Mouse (Mus musculus): ENCODE results near the gene Lhfpl2. TPM values are rescaled to one million over a fixed set of nuclear protein-coding genes. Genes with fewer than 3 reads are reported as not detected.

The Lhfpl2 gene
- polyA plus RNA-seq, 1 experiment from 2014 or later, result 69.4 TPM

DNA sequence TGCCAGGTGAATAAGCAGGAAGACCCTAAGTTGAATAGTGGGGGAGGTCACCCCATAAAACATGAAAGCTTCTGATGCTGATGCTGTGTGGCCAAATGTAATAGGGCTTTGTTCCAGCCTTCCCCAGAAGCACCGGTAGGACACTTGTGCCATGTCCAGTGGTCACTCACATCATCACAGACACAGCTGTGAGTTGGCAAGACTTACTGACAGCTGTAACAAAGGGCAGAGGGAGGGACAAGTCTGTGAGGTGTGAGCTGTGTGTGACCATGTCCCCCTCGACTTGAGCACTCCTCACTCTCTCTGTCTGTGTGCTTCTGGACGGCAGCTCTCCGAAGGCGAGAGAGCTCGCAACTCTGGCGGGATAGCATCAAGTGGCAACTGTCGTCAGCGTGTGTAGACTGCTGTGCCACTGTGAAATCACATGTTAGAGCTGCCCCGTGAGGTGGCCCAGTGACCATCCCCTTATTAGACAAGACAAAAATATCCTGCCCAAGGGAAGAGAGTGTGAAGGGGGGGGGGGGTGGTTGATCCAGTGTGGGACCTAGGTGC, 43.5 kb downstream of the Lhfpl2 start:
- Histone ChIP-seq H3K27ac (no peak overlapping the region), H3K4me2 (replicated peaks) (no peak overlapping the region), H3K4me3 (no peak overlapping the region), H3K9me3 (no peaks in the 10 kb centered on the region), H3K36me3 (0 out of 2 replicates have a peak, but pooled peaks cover 3% of the 10 kb centered on the region), H3K27me3 (no peaks in the 10 kb centered on the region), H3K4me1 (peaks cover 51% of the 10 kb centered on the region), H3K9ac (no peak overlapping the region)
- WGBS, result 83% methylated on average over 10 of the region's 10 CpGs
- ATAC-seq (ENCODE audit: insufficient number of reproducible peaks, insufficient read depth, low FRiP score, low TSS enrichment), result no peak

DNA sequence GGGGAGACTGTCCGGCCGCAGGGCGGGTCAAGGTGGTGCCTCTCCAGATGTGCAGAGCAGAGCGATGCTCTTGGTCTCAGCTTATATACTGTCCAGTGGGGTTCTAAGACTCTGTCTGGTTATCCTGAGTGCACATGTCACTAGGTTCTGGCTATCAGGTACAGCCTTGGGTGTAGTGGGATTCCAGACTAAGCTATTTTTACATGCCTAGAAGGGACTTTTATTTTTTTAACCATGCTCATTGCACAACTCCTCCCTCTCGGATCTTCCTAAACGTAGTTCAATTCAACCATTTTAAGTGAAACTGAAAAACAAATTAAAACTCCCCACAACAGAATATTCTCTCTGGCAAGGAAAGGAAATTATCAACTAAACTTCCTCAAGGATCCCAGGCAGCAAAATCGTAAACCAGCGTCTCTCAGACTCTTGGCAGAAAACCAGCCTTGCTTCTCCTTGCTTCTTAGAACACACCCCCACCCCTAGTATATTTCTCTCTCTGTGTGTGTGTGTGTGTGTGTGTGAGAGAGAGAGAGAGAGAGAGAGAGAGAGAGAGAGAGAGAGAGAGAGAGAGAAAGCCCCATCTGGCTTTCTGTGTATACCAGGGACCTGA, 47.4 kb downstream of the Lhfpl2 start:
- Histone ChIP-seq H3K4me3 (no peak overlapping the region), H3K9ac (no peak overlapping the region), H3K4me2 (replicated peaks) (no peak overlapping the region), H3K4me1 (peaks cover 32% of the 10 kb centered on the region), H3K27me3 (no peaks in the 10 kb centered on the region), H3K36me3 (no peaks in the 10 kb centered on the region), H3K9me3 (no peaks in the 10 kb centered on the region), H3K27ac (peak overlapping the region; percentile 38; the same call in 1 of the 2 replicates)
- 68% methylated on average over 8 of the region's 8 CpGs for WGBS
- ATAC-seq (ENCODE audit: insufficient number of reproducible peaks, insufficient read depth, low FRiP score, low TSS enrichment), result no peak

DNA sequence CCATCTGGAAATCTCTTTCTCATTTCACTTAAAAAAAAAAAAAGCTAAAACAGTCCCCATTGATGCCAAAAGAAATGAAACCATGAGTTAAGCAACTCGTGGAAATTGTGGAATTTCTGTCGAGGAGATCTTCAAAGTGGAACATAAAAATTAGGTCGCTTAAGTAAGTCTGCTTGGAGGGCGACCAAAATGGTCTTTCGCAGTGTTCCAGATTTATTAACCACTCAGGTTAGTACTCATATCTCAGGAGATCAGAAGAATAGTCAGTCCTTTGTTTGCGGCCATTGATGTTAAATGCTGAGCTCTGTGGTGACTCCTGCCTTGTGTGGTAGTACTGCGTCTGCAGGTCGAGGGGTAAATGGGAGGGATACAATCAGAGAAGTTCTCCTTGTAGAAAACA, 48.8 kb downstream of the Lhfpl2 start:
- Histone ChIP-seq H3K4me2 (replicated peaks) (no peak overlapping the region), H3K9ac (no peak overlapping the region), H3K36me3 (no peaks in the 10 kb centered on the region), H3K27ac (no peak overlapping the region), H3K4me1 (peaks cover 24% of the 10 kb centered on the region), H3K4me3 (no peak overlapping the region), H3K9me3 (no peaks in the 10 kb centered on the region), H3K27me3 (no peaks in the 10 kb centered on the region)
- ATAC-seq (ENCODE audit: insufficient number of reproducible peaks, insufficient read depth, low FRiP score, low TSS enrichment), result no peak
- 82% methylated on average over 8 of the region's 8 CpGs for WGBS

DNA sequence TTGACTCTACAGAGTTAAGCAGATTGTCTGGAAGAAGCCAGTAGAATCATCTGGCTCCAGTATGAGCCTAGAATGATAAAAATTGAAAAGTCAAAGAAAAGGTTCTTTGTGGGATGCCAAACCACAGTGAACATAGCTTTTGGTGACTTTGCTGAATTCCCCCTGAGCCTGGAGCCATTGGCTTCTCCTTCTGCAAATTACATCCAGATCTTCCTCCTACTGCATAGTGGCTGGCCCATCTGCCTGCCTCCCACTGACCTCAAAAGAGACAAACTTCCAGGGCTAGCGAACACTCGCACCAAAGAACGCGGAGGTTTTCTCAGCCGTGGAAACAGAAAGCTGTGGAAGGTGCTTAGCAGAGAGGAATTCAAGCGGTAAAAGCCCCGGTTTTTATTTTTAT, 49.4 kb downstream of the Lhfpl2 start:
- Histone ChIP-seq H3K4me1 (peaks cover 18% of the 10 kb centered on the region), H3K36me3 (no peaks in the 10 kb centered on the region), H3K27ac (0 out of 2 replicates have a peak overlapping the region, but pooled peaks have one; percentile 18), H3K9ac (no peak overlapping the region), H3K4me3 (no peak overlapping the region), H3K27me3 (no peaks in the 10 kb centered on the region), H3K4me2 (replicated peaks) (no peak overlapping the region), H3K9me3 (no peaks in the 10 kb centered on the region)
- ATAC-seq (ENCODE audit: insufficient number of reproducible peaks, insufficient read depth, low FRiP score, low TSS enrichment), result no peak
- WGBS, result 68% methylated on average over 7 of the region's 7 CpGs

DNA sequence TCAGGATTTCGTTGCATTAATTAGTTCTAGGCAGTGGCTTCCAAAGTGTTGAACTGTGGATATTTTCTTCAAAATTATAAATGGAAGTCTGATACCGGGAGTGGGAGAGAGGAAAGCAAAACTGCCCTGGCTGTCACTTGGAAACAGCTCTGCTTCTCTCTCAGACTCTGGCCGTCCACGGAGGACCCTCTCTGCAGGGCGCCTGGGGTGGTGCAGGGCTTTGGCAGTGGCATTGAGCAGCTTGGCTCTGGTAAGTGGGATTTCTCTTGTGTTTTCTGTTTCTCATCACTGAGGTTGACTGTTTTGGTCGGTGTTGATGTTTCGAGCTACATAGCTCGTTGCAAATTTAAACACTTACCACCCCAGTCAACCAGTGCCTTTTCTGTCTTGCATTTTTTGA, 53.0 kb downstream of the Lhfpl2 start:
- no peaks in the 10 kb centered on the region; the same call in 1 of the 2 replicates for H3K36me3 ChIP-seq
- peaks cover 21% of the 10 kb centered on the region for H3K4me1 ChIP-seq
- H3K9me3 ChIP-seq, result no peaks in the 10 kb centered on the region
- no peak for ATAC-seq (ENCODE audit: insufficient number of reproducible peaks, insufficient read depth, low FRiP score, low TSS enrichment)
- no peak overlapping the region for H3K4me2 ChIP-seq (replicated peaks)
- no peaks in the 10 kb centered on the region for H3K27me3 ChIP-seq
- 76% methylated on average over 8 of the region's 8 CpGs for WGBS
- H3K4me3 ChIP-seq, result no peak overlapping the region
- no peak overlapping the region for H3K27ac ChIP-seq
- H3K9ac ChIP-seq, result no peak overlapping the region

DNA sequence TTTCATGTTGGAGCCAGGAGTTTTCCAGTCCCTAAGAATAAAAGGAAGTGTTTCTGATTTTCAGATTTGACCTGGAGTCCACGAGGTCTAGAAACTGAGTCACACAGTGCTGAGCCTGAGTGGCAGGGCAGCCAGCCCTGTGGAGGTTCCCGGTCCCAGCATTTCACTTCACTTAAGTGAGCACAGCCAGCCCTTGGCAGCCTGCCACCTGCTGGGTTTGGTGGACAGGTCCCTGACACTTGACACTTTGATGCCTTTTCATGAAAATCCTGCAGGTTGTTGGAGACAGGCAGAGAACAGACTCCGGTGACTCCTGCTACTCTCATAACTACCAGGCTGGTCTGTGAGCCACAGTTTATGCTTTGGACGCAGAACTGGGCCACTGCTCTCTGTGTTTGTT, 57.9 kb downstream of the Lhfpl2 start:
- peaks cover 4% of the 10 kb centered on the region; the same call in 1 of the 2 replicates for H3K9me3 ChIP-seq
- peaks cover 34% of the 10 kb centered on the region for H3K4me1 ChIP-seq
- WGBS, result 44% methylated on average over 4 of the region's 4 CpGs
- no peak overlapping the region for H3K4me2 ChIP-seq (replicated peaks)
- no peak overlapping the region for H3K9ac ChIP-seq
- no peaks in the 10 kb centered on the region for H3K27me3 ChIP-seq
- peak overlapping the region; percentile 86 for H3K27ac ChIP-seq
- H3K36me3 ChIP-seq, result peaks cover 4% of the 10 kb centered on the region; the same call in 1 of the 2 replicates
- H3K4me3 ChIP-seq, result no peak overlapping the region
- no peak for ATAC-seq (ENCODE audit: insufficient number of reproducible peaks, insufficient read depth, low FRiP score, low TSS enrichment)

DNA sequence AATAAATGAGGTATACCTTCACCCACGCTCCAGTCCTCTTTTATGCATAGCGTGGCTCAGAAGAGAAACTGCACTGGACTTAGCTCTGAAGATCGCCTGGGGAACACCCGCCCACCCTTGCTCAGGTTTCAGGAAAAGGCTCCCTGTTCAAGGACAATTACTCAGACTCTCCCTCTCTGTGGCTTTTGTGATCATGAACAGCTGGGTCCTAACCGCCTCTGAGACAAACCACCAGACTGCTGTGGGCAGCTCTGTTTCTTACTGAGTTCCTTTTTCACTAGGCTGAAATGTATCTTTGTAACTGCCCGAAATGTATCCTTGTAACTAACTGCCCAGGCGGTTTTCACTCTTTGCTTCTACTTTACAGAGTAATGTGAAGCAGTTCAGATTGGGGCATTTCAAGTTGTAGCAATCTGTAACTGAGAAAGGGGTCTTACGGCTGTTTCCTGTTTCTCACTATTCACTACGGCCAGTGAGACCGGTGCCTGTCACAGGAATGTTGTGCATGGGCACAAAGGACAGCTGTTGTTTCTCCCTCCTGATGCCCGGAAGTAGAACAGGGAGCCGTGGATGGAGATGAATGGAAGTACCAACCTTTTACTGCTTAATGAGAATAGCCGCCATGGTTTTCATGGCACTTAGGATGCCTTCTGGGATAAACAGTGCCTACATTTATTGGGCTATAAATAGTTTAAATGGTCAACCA, 59.3 kb downstream of the Lhfpl2 start:
- peak; percentile 86; the same call in 1 of the 2 replicates for ATAC-seq (ENCODE audit: insufficient number of reproducible peaks, insufficient read depth, low FRiP score, low TSS enrichment)
- Histone ChIP-seq H3K36me3 (peaks cover 17% of the 10 kb centered on the region), H3K4me2 (replicated peaks) (peak overlapping the region; percentile 30), H3K9ac (no peak overlapping the region), H3K27ac (peak overlapping the region; percentile 86), H3K9me3 (peaks cover 4% of the 10 kb centered on the region; the same call in 1 of the 2 replicates), H3K4me3 (no peak overlapping the region), H3K4me1 (peaks cover 34% of the 10 kb centered on the region), H3K27me3 (no peaks in the 10 kb centered on the region)
- WGBS, result 16% methylated on average over 13 of the region's 13 CpGs

DNA sequence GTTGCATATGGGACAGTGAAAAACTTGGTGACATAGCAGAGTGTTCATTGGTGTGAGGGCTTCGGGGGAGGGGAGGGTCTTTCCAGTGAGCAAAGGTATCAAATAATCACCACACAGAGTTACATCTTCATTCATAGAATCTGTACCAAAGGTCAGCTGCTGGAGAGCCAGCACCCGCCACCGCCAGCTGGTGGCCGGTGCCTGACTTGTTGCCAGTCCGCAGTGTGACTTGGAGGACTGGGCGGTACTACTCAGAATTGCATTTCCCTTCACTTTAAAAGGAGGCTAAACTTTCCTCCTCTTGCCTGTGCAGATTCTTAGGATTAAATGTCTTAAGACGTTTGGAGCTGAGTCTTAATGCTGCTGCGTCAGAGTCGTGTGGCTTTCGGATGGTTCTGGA, 59.9 kb downstream of the Lhfpl2 start:
- no peak for ATAC-seq (ENCODE audit: insufficient number of reproducible peaks, insufficient read depth, low FRiP score, low TSS enrichment)
- Histone ChIP-seq H3K36me3 (peaks cover 21% of the 10 kb centered on the region), H3K27ac (peak overlapping the region; percentile 86), H3K4me3 (no peak overlapping the region), H3K27me3 (no peaks in the 10 kb centered on the region), H3K9me3 (peaks cover 4% of the 10 kb centered on the region; the same call in 1 of the 2 replicates), H3K4me1 (peaks cover 34% of the 10 kb centered on the region), H3K4me2 (replicated peaks) (no peak overlapping the region; the same call in 1 of the 2 replicates), H3K9ac (no peak overlapping the region)
- 88% methylated on average over 10 of the region's 10 CpGs for WGBS

DNA sequence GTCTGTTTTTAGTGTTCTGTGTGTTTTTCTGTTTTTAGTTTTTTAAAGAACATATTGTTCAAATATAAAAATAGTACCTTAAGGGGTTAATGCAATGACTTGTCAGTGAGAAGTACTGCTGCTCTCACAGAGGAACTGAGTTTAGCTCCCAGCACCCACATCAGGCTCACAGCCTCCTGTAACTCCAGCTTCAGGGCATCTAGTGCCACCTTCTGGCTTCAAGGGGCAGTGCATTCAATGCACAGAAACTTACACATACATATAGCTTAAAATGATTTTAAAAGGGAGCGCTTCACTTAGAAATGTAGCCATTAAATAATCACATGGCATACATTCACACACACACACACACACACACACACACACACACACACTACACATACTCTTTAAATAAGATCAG, 60.5 kb downstream of the Lhfpl2 start:
- H3K4me3 ChIP-seq, result no peak overlapping the region
- 100% methylated on average over 1 of the region's 1 CpGs for WGBS
- no peak overlapping the region for H3K27ac ChIP-seq
- no peaks in the 10 kb centered on the region for H3K27me3 ChIP-seq
- peaks cover 4% of the 10 kb centered on the region; the same call in 1 of the 2 replicates for H3K9me3 ChIP-seq
- H3K4me1 ChIP-seq, result peaks cover 34% of the 10 kb centered on the region
- no peak overlapping the region for H3K4me2 ChIP-seq (replicated peaks)
- ATAC-seq (ENCODE audit: insufficient number of reproducible peaks, insufficient read depth, low FRiP score, low TSS enrichment), result no peak
- no peak overlapping the region for H3K9ac ChIP-seq
- H3K36me3 ChIP-seq, result peaks cover 24% of the 10 kb centered on the region

DNA sequence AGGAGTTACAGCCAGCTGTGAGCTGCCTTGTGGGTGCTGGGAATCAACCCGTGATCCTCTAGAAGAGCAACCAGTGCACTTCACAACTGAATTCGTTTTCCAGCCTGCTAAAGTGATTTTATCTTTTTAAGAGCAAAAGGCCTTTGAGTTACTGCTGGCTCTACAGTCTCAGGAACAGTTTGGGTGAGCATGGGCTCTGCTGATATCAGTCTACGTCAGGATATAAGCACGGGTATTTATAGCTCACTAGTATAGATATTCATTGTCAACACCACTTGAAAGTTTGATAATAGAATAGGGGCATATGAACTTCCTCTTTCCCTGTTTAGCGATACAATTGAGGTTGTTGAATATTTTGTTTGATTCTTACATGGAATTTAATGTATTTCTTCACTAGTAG, 61.7 kb downstream of the Lhfpl2 start:
- Histone ChIP-seq H3K9ac (no peak overlapping the region), H3K27me3 (no peaks in the 10 kb centered on the region), H3K27ac (no peak overlapping the region), H3K36me3 (peaks cover 28% of the 10 kb centered on the region; the same call in 1 of the 2 replicates), H3K4me3 (no peak overlapping the region), H3K9me3 (peaks cover 4% of the 10 kb centered on the region; the same call in 1 of the 2 replicates), H3K4me1 (peaks cover 27% of the 10 kb centered on the region), H3K4me2 (replicated peaks) (no peak overlapping the region)
- ATAC-seq (ENCODE audit: insufficient number of reproducible peaks, insufficient read depth, low FRiP score, low TSS enrichment), result no peak
- WGBS, result 90% methylated on average over 5 of the region's 5 CpGs

DNA sequence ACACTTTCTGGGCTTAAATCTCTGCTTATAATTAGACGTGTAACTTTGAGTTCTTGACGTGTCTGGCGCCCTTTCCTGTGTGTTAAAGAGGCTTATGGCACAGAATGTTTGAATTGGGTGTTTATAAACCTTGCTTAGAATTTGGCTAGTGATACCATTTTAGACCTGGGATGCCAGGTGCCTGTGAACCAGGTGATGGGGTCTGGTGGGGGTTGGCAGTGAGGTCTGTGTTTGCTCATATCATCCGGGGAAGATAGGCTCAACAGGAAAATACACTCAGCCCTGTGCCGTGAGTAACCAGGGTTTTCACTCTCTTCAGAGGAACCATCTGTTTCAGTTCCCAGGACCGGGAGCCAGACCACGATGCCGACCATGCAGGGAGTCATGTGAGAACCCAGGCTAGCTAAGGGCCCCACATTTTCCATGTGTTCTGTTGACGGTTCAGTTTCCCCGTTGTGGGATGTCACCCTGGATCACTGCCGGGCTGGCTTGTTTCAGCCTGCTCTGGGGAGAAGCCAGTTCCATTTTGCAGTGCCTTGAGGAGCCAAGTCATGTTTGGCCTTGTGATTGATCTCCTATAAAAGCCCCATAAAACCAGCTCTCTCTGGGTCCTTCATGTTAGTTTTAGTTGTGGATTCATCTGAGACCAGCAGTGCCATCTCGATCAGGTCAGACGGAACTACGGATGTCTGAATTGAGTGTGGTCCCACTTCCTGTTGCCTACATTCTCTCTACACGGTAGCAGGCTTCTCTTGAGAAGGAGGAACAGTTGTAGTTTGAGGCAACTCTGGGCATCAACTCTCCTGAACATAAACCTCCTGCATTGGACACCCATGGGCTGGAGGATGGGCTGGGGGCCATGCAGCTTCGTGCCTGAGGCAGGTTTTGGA, 65.4 kb downstream of the Lhfpl2 start:
- Histone ChIP-seq H3K4me2 (replicated peaks) (no peak overlapping the region), H3K4me1 (no peaks in the 10 kb centered on the region), H3K27ac (no peak overlapping the region), H3K4me3 (no peak overlapping the region), H3K27me3 (no peaks in the 10 kb centered on the region), H3K9ac (no peak overlapping the region), H3K9me3 (peaks cover 4% of the 10 kb centered on the region; the same call in 1 of the 2 replicates), H3K36me3 (peaks cover 25% of the 10 kb centered on the region; the same call in 1 of the 2 replicates)
- 82% methylated on average over 16 of the region's 16 CpGs for WGBS
- ATAC-seq (ENCODE audit: insufficient number of reproducible peaks, insufficient read depth, low FRiP score, low TSS enrichment), result 0 out of 2 replicates have a peak, but pooled peaks have one; percentile 6

Data from embryonic facial prominence, embryonic 12.5 days (tissue).